Mouse (Mus musculus): ENCODE results near the gene Zfp704. TPM values are rescaled to one million over a fixed set of nuclear protein-coding genes. Genes with fewer than 3 reads are reported as not detected.

Zfp704 gene
- polyA plus RNA-seq, 2 experiments, result 13.4 to 13.8 TPM

DNA sequence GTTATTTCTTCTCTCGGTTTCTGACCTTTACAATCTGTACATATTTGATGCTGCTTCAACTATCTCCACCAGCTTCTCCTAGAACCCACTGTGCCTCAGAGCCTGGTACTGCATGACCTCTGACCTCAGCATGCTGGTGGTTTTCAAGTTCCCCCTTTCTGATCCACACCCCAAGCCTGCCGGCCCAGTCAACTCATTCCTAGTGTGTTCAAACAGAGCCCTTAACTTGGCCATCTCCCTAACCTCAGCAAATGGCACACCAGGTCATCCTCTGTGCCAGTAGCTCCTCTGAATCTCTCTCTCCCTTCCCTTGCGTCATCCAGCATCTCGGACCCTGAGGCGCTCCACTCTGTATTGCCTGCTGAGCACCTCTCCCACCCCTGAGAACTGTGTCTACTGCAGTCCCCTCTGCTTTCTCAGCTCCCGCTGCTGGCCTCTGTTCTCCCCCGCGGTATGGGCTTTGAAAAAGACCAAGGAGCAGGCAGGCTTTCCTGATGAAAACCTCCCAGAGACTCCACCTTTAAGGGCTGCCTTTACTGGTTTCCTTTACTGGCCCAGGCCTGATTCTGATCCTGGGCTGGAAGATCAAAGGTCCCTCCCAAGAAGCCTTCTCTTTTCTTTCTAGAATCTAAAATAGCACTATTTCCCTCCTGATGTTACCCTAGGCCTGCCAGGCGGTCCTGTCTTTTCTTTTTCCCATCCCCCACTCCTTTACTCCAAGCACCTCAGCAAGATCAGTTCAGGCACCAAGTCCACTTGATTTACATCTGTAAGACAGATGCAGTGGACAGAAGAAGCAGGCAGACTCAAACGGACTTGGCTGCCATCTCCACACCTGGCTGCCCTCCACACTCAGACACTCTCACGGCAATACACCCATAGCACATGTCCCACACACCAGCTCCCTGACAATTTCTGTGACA lies 3.8 kb downstream of the Zfp704 start:
- no peak overlapping the region for H3K27ac ChIP-seq (replicated peaks; ENCODE audit: low read depth, low read length)
- no peak for DNase-seq (ENCODE audit: low spot score)
- ATAC-seq (ENCODE audit: low FRiP score, low read depth), result no peak
- H3K4me1 ChIP-seq (ENCODE audit: control insufficient read depth, insufficient read depth, low read length), result peaks cover 27% of the 10 kb centered on the region; the same call in 1 of the 2 replicates
- H3K4me3 ChIP-seq (replicated peaks; ENCODE audit: low read length), result no peak overlapping the region
- no peaks in the 10 kb centered on the region for H3K27me3 ChIP-seq (ENCODE audit: control insufficient read depth, insufficient read depth, low read length)
- H3K9me3 ChIP-seq (ENCODE audit: control insufficient read depth, low read length), result no peaks in the 10 kb centered on the region
- 0 out of 2 replicates have a peak overlapping the region, but pooled peaks have one; percentile 28 for H3K9ac ChIP-seq (ENCODE audit: low read depth, low read length, severe bottlenecking)
- WGBS, result 35% methylated on average over 11 of the region's 11 CpGs
- no peak for TF ChIP-seq POLR2A (IDR thresholded peaks at IDR 0.05; ENCODE audit: borderline replicate concordance, extremely low read depth, insufficient read depth, insufficient read length)
- H3K36me3 ChIP-seq (ENCODE audit: control insufficient read depth, insufficient read depth, low read length), result no peaks in the 10 kb centered on the region
- H3K4me2 ChIP-seq (replicated peaks; ENCODE audit: low read depth, low read length, severe bottlenecking), result no peak overlapping the region

DNA sequence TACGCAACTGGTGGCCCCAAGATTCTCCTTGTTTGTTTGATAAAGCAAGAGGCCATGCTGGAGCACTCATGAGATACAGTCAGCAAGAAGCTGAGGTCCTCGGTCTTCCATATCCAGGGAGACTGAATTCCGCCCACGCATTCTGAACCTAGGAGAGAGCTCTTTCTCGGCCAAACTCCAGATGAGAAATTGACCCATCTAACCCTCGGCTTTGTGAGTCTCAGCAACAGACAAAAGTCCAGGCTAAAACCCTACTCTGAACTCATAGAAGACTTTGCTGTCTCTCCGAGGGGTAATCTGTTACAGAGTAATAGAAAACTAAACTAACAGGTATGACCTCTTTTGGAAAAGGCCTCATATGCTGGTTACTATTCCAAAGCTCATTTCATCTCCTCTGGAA lies 4.9 kb downstream of the Zfp704 start:
- Histone ChIP-seq H3K27me3 (ENCODE audit: control insufficient read depth, insufficient read depth, low read length) (no peaks in the 10 kb centered on the region), H3K4me2 (replicated peaks; ENCODE audit: low read depth, low read length, severe bottlenecking) (no peak overlapping the region), H3K36me3 (ENCODE audit: control insufficient read depth, insufficient read depth, low read length) (no peaks in the 10 kb centered on the region), H3K9ac (ENCODE audit: low read depth, low read length, severe bottlenecking) (no peak overlapping the region), H3K9me3 (ENCODE audit: control insufficient read depth, low read length) (no peaks in the 10 kb centered on the region), H3K4me3 (replicated peaks; ENCODE audit: low read length) (no peak overlapping the region), H3K27ac (replicated peaks; ENCODE audit: low read depth, low read length) (no peak overlapping the region), H3K4me1 (ENCODE audit: control insufficient read depth, insufficient read depth, low read length) (peaks cover 27% of the 10 kb centered on the region; the same call in 1 of the 2 replicates)
- TF ChIP-seq POLR2A (IDR thresholded peaks at IDR 0.05; ENCODE audit: borderline replicate concordance, extremely low read depth, insufficient read depth, insufficient read length), result no peak
- DNase-seq (ENCODE audit: low spot score) (no peak), ATAC-seq (ENCODE audit: low FRiP score, low read depth) (no peak)
- 90% methylated on average over 7 of the region's 7 CpGs for WGBS

DNA sequence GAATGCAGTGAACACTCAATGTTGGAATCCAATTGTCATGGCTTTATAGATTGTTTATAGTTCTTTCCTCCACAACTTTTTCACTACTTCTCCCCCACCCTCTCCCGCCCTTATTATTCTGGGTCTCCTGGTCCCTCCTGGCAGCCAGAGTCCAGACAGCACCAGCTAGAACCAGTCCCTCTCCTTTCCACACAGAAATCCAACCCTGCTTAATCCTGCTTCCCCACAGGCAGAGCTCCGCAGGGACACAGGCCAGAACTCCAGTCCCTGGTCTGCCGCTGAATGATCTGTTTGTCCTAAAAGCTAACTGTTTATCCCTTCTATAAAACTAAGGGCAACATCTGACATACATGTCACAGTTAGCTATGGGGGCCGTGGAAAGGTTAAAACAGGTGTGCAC lies 6.0 kb downstream of the Zfp704 start:
- no peak overlapping the region for H3K27ac ChIP-seq (replicated peaks; ENCODE audit: low read depth, low read length)
- peaks cover 27% of the 10 kb centered on the region; the same call in 1 of the 2 replicates for H3K4me1 ChIP-seq (ENCODE audit: control insufficient read depth, insufficient read depth, low read length)

GRCm38 (mm10) chr3:9600577-9600976 lies 9.3 kb downstream of the Zfp704 start:
- WGBS, result 79% methylated on average over 6 of the region's 6 CpGs
- Histone ChIP-seq H3K9ac (ENCODE audit: low read depth, low read length, severe bottlenecking) (no peak overlapping the region), H3K27ac (replicated peaks; ENCODE audit: low read depth, low read length) (no peak overlapping the region), H3K9me3 (ENCODE audit: control insufficient read depth, low read length) (no peaks in the 10 kb centered on the region), H3K4me1 (ENCODE audit: control insufficient read depth, insufficient read depth, low read length) (peaks cover 16% of the 10 kb centered on the region; the same call in 1 of the 2 replicates), H3K36me3 (ENCODE audit: control insufficient read depth, insufficient read depth, low read length) (no peaks in the 10 kb centered on the region), H3K4me3 (replicated peaks; ENCODE audit: low read length) (no peak overlapping the region), H3K4me2 (replicated peaks; ENCODE audit: low read depth, low read length, severe bottlenecking) (no peak overlapping the region), H3K27me3 (ENCODE audit: control insufficient read depth, insufficient read depth, low read length) (no peaks in the 10 kb centered on the region)
- DNase-seq (ENCODE audit: low spot score) (no peak), ATAC-seq (ENCODE audit: low FRiP score, low read depth) (no peak)
- no peak for TF ChIP-seq POLR2A (IDR thresholded peaks at IDR 0.05; ENCODE audit: borderline replicate concordance, extremely low read depth, insufficient read depth, insufficient read length)

More for the DNA sequence above, 6.0 kb downstream of the Zfp704 start:
- no peak for DNase-seq (ENCODE audit: low spot score)
- 74% methylated on average over 4 of the region's 4 CpGs for WGBS
- Histone ChIP-seq H3K36me3 (ENCODE audit: control insufficient read depth, insufficient read depth, low read length) (no peaks in the 10 kb centered on the region), H3K4me3 (replicated peaks; ENCODE audit: low read length) (no peak overlapping the region), H3K4me2 (replicated peaks; ENCODE audit: low read depth, low read length, severe bottlenecking) (no peak overlapping the region), H3K9ac (ENCODE audit: low read depth, low read length, severe bottlenecking) (no peak overlapping the region), H3K27me3 (ENCODE audit: control insufficient read depth, insufficient read depth, low read length) (no peaks in the 10 kb centered on the region), H3K9me3 (ENCODE audit: control insufficient read depth, low read length) (no peaks in the 10 kb centered on the region)
- ATAC-seq (ENCODE audit: low FRiP score, low read depth), result no peak
- no peak for TF ChIP-seq POLR2A (IDR thresholded peaks at IDR 0.05; ENCODE audit: borderline replicate concordance, extremely low read depth, insufficient read depth, insufficient read length)

GRCm38 (mm10) chr3:9599738-9600410 lies 10.0 kb downstream of the Zfp704 start:
- Histone ChIP-seq H3K4me1 (ENCODE audit: control insufficient read depth, insufficient read depth, low read length) (peaks cover 16% of the 10 kb centered on the region; the same call in 1 of the 2 replicates), H3K36me3 (ENCODE audit: control insufficient read depth, insufficient read depth, low read length) (no peaks in the 10 kb centered on the region), H3K9me3 (ENCODE audit: control insufficient read depth, low read length) (no peaks in the 10 kb centered on the region), H3K27ac (replicated peaks; ENCODE audit: low read depth, low read length) (no peak overlapping the region), H3K4me3 (replicated peaks; ENCODE audit: low read length) (no peak overlapping the region), H3K9ac (ENCODE audit: low read depth, low read length, severe bottlenecking) (no peak overlapping the region), H3K4me2 (replicated peaks; ENCODE audit: low read depth, low read length, severe bottlenecking) (no peak overlapping the region), H3K27me3 (ENCODE audit: control insufficient read depth, insufficient read depth, low read length) (no peaks in the 10 kb centered on the region)
- DNase-seq (ENCODE audit: low spot score), result no peak
- ATAC-seq (ENCODE audit: low FRiP score, low read depth), result no peak
- no peak for TF ChIP-seq POLR2A (IDR thresholded peaks at IDR 0.05; ENCODE audit: borderline replicate concordance, extremely low read depth, insufficient read depth, insufficient read length)
- 84% methylated on average over 11 of the region's 11 CpGs for WGBS
